Mouse (Mus musculus) lung, adult 2 months (tissue): ENCODE data around the gene Dvl3. TPM values are rescaled to one million over a fixed set of nuclear protein-coding genes. Genes with fewer than 3 reads are reported as not detected.

Source experiments
- DNase-seq: peaks from one replicate; pipeline ENCODE4 v3.0.0; 2022
- H3K4me1 ChIP-seq: fragments of 200-500 bp; 2 replicates; pipeline ENCODE4 v1.6.1; 2011; ENCODE audit warnings: low read length; ENCODE audit not compliant: control insufficient read depth, insufficient read depth
- H3K4me3 ChIP-seq: fragments of 200-500 bp; replicated peaks from 2 replicates; pipeline ENCODE3; 2011; ENCODE audit warnings: low read depth, mild to moderate bottlenecking, control low read depth, low read length; ENCODE audit errors: extremely low read depth
- CTCF ChIP-seq: fragments of 200-500 bp; IDR thresholded peaks from 2 replicates; pipeline ENCODE4 v1.5.1; 2011; ENCODE audit warnings: mild to moderate bottlenecking, low read length, control low read depth; ENCODE audit not compliant: insufficient read depth
- POLR2A ChIP-seq: fragments of 200-500 bp; IDR thresholded peaks from 2 replicates; pipeline ENCODE4 v1.6.1; 2011; ENCODE audit warnings: low read depth, mild to moderate bottlenecking, control low read depth, low read length, borderline replicate concordance; ENCODE audit errors: extremely low read depth
- WGBS: fragments of 180-500 bp; shearing (Covaris S2); methylation state at CpG from one replicate; pipeline ENCODE4 v1.1.7; 2018; 5-methylcytosine and 5-hydroxymethylcytosine counted together
- polyA plus RNA-seq: library from polyadenylated mRNA; depleted of rRNA; stranded (reverse); fragments of >200 nt; gene quantifications from 2 replicates; pipeline ENCODE4 v1.2.3, GENCODE M21; 2012

The Dvl3 gene
- polyA plus RNA-seq, 1 experiment: 44.0 TPM

DNA sequence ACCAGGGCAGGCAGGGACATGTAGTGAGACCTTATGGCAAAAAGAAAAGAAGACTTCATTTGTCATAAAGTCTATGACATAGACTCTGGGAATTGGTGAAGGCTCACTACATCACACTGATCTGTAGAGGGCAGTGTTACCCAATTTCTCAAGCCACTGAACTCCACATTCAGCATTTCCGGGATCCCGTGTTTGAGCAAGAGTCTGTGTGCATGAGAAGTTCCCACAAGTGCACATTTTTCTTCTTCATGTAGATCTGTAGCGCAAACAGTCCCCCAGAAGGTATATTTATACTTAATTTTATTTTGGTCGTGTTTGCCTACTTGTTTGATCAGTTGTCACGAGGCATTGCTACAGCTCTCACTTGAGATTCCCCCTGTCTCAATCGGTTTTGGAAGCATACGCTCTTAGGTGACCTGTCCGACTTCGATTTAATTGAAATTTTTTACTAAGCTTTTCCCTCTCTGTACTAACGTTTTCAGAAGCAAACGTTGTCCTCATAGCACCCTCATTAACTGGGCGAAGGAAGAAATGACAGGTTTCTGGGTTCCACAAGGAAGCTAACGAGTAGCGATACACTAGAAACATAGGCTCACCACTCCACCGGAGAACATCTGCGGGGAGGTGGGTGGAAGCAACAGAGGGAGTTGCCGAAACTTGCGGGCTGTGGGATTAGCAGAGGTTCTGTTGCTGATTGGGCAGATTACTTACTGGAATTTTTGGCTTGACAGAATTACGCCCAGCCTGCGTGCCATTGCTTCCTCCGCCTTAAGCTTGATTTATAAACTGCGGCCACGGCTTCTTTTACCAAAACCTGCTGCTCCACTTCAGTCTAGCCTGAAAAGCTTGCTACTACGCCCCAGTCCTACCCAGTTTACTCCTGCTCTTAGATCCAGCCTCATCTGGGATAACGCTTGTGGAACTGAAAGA lies 19.8 kb upstream of the Dvl3 start:
- Histone ChIP-seq H3K4me3 (peak overlapping the region; percentile 70), H3K4me1 (no peaks in the 10 kb centered on the region)
- TF ChIP-seq POLR2A (no peak), CTCF (peak; percentile 28; the same call in 1 of the 2 replicates)
- peak; percentile 35 for DNase-seq
- WGBS: 9% methylated on average over 25 of the region's 25 CpGs

DNA sequence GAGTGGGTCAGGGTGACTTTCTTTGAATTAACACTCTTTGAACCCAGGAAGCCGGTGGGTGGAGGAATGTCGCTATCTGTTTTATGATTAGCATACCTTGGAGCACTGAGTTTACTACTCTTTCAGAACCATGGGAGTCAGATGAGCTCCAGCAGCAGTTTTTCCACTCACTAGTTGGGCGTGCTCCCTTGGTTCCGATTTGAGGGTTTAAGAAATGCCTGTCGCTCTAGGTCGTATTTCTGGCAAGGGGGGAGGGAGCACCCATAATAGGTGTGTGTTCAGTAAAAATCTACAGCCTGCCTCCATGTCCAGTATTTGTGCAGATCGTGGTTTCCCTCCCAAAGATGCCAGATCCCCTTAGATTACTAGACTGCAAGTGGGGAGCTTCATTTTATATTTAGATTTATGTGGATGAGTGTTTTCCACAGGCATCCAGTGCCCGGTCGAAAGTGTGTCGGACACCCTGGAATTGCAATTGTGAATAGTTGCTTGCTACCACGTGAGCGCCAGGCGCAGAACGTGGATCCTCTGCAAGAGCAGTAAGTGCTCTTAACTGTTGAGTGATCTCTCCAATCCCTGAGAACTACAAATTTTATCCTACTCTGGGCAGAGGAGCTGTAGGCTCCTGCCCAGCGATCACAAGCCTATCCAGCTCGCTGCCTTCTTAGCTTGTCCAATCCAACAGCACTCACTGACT lies 18.7 kb upstream of the Dvl3 start:
- 10% methylated on average over 16 of the region's 16 CpGs for WGBS
- DNase-seq: peak; percentile 39

GRCm38 (mm10) chr16:20498677-20499475 lies 17.9 kb upstream of the Dvl3 start, which contains the start of gene Eif2b5:
Gene Eif2b5, plus strand, starts transcription at chr16:20498817.
- under 1% methylated on average over 49 of the region's 49 CpGs for WGBS
- TF ChIP-seq POLR2A (peak; percentile 71), CTCF (no peak)
- Histone ChIP-seq H3K4me1 (no peaks in the 10 kb centered on the region), H3K4me3 (peak within 1 kb of the TSS; percentile 77)
- peak; percentile 94 for DNase-seq

More for the DNA sequence above, 18.7 kb upstream of the Dvl3 start:
- no peak for TF ChIP-seq CTCF
- no peak for TF ChIP-seq POLR2A
- H3K4me1 ChIP-seq: no peaks in the 10 kb centered on the region
- peak overlapping the region; percentile 77 for H3K4me3 ChIP-seq

DNA sequence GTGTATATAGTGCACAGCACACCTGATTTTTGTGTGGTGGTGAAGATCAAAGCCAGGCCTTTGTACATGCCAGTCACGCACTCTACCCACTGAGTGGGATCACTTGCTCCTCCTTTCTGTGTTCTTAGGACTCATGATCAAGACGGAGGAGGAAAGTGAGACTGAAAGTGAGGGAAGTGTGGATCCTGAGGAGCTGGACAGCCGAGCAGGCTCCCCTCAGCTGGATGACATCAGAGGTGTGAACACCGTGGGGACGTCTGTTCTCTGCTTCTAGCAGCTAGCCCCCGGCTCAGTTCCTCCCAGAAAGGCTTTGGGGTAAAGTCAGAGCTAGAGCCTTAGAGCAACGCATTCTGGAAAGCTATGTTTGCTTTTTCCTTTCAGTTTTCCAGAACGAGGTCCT lies 10.8 kb upstream of the Dvl3 start:
- DNase-seq: no peak
- Histone ChIP-seq H3K4me1 (no peaks in the 10 kb centered on the region), H3K4me3 (no peak overlapping the region)
- WGBS: 83% methylated on average over 8 of the region's 8 CpGs
- TF ChIP-seq POLR2A (no peak), CTCF (no peak)

GRCm38 (mm10) chr16:20509349-20509748 lies 7.4 kb upstream of the Dvl3 start:
- no peaks in the 10 kb centered on the region for H3K4me1 ChIP-seq
- WGBS: 88% methylated on average over 3 of the region's 3 CpGs
- TF ChIP-seq CTCF (peak; percentile 65), POLR2A (0 out of 2 replicates have a peak, but pooled peaks have one; percentile 7)
- peak; percentile 39 for DNase-seq
- no peak overlapping the region for H3K4me3 ChIP-seq

DNA sequence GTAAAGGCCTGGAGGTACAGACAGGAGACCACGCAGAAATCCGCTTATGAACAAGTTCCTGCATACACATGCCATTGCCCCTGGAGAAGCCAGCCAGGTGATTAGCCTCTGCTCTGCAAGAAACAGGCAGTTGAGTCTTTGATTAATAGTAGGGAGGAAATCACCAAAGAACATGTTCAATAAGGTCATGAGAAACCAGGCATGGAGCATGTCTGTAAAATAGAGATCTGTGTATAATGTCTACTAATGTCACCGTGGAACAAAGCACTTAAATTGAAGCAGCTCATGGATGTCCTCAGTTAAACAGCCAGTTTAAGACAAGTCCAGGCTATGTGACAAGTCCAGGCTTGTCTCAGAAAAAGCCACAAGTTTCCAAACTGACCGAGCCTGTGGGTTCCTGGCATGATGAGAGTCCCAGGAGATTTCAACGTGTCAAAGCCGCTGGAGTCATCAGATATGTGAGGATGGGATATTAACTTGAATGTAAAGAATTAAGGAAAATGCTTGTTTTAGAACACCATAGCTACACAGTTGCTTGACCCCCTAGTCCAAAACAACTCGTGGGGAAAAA lies 5.4 kb upstream of the Dvl3 start:
- TF ChIP-seq CTCF: no peak
- TF ChIP-seq POLR2A: no peak
- no peak for DNase-seq
- H3K4me3 ChIP-seq: no peak overlapping the region
- WGBS: 86% methylated on average over 7 of the region's 7 CpGs
- H3K4me1 ChIP-seq: peaks cover 2% of the 10 kb centered on the region; the same call in 1 of the 2 replicates

GRCm38 (mm10) chr16:20516032-20516431 lies 750 bp upstream of the Dvl3 start:
- Histone ChIP-seq H3K4me3 (no peak overlapping the region), H3K4me1 (peaks cover 6% of the 10 kb centered on the region)
- DNase-seq: no peak
- TF ChIP-seq POLR2A (no peak), CTCF (no peak)

- WGBS: under 1% methylated on average over 26 of the region's 26 CpGs
- peak; percentile 57 for DNase-seq
- TF ChIP-seq CTCF: no peak
- no peak for TF ChIP-seq POLR2A
Observed at GRCm38 (mm10) chr16:20517216-20517615, 434 bp downstream of the Dvl3 start.

GRCm38 (mm10) chr16:20517701-20518374 lies 1.1 kb downstream of the Dvl3 start:
- 8% methylated on average over 6 of the region's 6 CpGs for WGBS
- peaks cover 6% of the 10 kb centered on the region for H3K4me1 ChIP-seq
- DNase-seq: peak; percentile 18
- peak overlapping the region; percentile 93 for H3K4me3 ChIP-seq
- TF ChIP-seq CTCF (no peak), POLR2A (no peak)

More at GRCm38 (mm10) chr16:20517216-20517615, 434 bp downstream of the Dvl3 start:
- peaks cover 6% of the 10 kb centered on the region for H3K4me1 ChIP-seq
- H3K4me3 ChIP-seq: peak overlapping the region; percentile 93
